Comparison of ENCODE assay signal across 6 mouse cellular contexts in the genomic region with DNA sequence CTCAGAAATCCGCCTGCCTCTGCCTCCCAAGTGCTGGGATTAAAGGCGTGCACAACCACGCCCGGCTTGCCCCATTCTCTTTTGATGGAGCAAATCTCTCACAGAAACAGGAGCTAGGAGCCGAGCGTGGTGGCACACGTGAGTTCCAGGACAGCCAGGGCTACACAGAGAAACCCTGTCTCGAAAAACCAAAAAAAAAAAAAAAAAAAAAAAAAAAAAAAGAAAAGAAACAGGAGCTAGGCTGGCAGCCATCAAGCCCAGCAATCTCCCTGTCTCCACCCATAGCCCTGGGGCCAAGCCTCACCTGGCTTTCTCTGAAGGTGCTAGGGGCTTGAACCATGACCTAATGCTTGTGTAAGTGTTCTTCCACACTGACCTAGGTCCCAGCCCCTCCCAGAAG. TPM values are rescaled to one million over a fixed set of nuclear protein-coding genes. Genes with fewer than 3 reads are reported as not detected.
DNase-seq lines count a peak whose midpoint lies in the region; ATAC-seq and TF ChIP-seq lines count a peak whose summit lies in the region.
"Not testable (repeated sequence)": the region's sequence is repeated elsewhere in the genome, so short reads cannot be mapped to it uniquely, and the experiment has no call there.

No protein-coding gene starts in this region.

- 89% methylated on average over 8 of the region's 8 CpGs for WGBS in forebrain, embryonic 11.5 days
- 94% methylated on average over 8 of the region's 8 CpGs for WGBS in heart, embryonic 16.5 days

- not testable (repeated sequence) for H3K9ac ChIP-seq in MEL (ENCODE audit: control insufficient read depth, low read depth, low read length, poor library complexity, severe bottlenecking); forebrain, embryonic 11.5 days (ENCODE audit: low read length); heart, embryonic 16.5 days (ENCODE audit: low read length)

- H3K9me3 ChIP-seq in MEL (replicated peaks; ENCODE audit: insufficient read depth, low read length); forebrain, embryonic 11.5 days (ENCODE audit: control insufficient read depth, low read length); heart, embryonic 16.5 days (replicated peaks; ENCODE audit: control insufficient read depth, low read length): not testable (repeated sequence)

- not testable (repeated sequence) for TF ChIP-seq POLR2A in MEL (IDR thresholded peaks at IDR 0.05; ENCODE audit: control insufficient read depth in 1 of 2, insufficient read depth in 1 of 2, low read depth in 1 of 2, low read length in 2 of 2, poor library complexity in 1 of 2)

- TF ChIP-seq EP300 in MEL (IDR thresholded peaks at IDR 0.05; ENCODE audit: low read depth in 1 of 2, low read length in 2 of 2): not testable (repeated sequence)

- H3K4me2 ChIP-seq in forebrain, embryonic 11.5 days (ENCODE audit: low read depth, low read length, severe bottlenecking); heart, embryonic 16.5 days (ENCODE audit: low read depth, low read length): not testable (repeated sequence)

- H3K27me3 ChIP-seq in MEL (ENCODE audit: control insufficient read depth in 1 of 2, insufficient read depth in 2 of 2, low read length in 2 of 2); forebrain, embryonic 11.5 days (ENCODE audit: control insufficient read depth, insufficient read depth, low read length); heart, embryonic 16.5 days (ENCODE audit: control insufficient read depth, insufficient read depth, low read length): not testable (repeated sequence)

- DNase-seq in MEL (ENCODE audit: low read depth, low spot score): not testable (repeated sequence)
- DNase-seq in forebrain, embryonic 11.5 days (ENCODE audit: low spot score): peak; percentile 6
- DNase-seq in thymus, adult 18-20 months: peak; percentile 39 to 65
- DNase-seq in thymus, postnatal 10 days (ENCODE audit: low spot score in 2 of 2): peak; percentile 45 to 56
- DNase-seq in thymus, postnatal 36 days: peak; percentile 58 to 75

- H3K36me3 ChIP-seq in MEL (ENCODE audit: control insufficient read depth in 1 of 2, insufficient read depth in 2 of 2, low read length in 2 of 2): peaks cover 9 to 16% of the 10 kb centered on the region in 2 experiments
- H3K36me3 ChIP-seq in forebrain, embryonic 11.5 days (ENCODE audit: control insufficient read depth, insufficient read depth, low read length): not testable (repeated sequence)
- peaks cover 14% of the 10 kb centered on the region for H3K36me3 ChIP-seq in heart, embryonic 16.5 days (ENCODE audit: control insufficient read depth, insufficient read depth)

- not testable (repeated sequence) for TF ChIP-seq RAD21 in MEL (IDR thresholded peaks at IDR 0.05; ENCODE audit: low read depth, low read length)

- not testable (repeated sequence) for H3K4me3 ChIP-seq in MEL (ENCODE audit: control insufficient read depth in 1 of 2, insufficient read depth in 1 of 2, low read depth in 2 of 2, low read length in 2 of 2); forebrain, embryonic 11.5 days (ENCODE audit: low read depth, low read length); heart, embryonic 16.5 days (ENCODE audit: low read length)

- H3K27ac ChIP-seq in MEL (ENCODE audit: control insufficient read depth, low read depth, low read length); forebrain, embryonic 11.5 days (ENCODE audit: low read depth, low read length): not testable (repeated sequence)
- peak overlapping the region; percentile 49; the same call in 1 of the 2 replicates for H3K27ac ChIP-seq in heart, embryonic 16.5 days (ENCODE audit: low read length)

- not testable (repeated sequence) for H3K79me2 ChIP-seq in MEL (ENCODE audit: control insufficient read depth, insufficient read depth, low read length, poor library complexity)

- not testable (repeated sequence) for TF ChIP-seq CTCF in MEL (IDR thresholded peaks at IDR 0.05 in 2 of 3, conservative IDR thresholded peaks at IDR 0.05 in 1 of 3; ENCODE audit: control insufficient read depth in 1 of 3, insufficient read depth in 1 of 3, low read depth in 2 of 3, low read length in 3 of 3, poor library complexity in 1 of 3, severe bottlenecking in 1 of 3)

- peaks cover 3 to 12% of the 10 kb centered on the region in 2 experiments; a peak in 3 of 4 replicates for H3K4me1 ChIP-seq in MEL (ENCODE audit: control insufficient read depth in 1 of 2, insufficient read depth in 2 of 2, low read length in 2 of 2)
- H3K4me1 ChIP-seq in forebrain, embryonic 11.5 days (replicated peaks; ENCODE audit: control insufficient read depth, insufficient read depth, low read length); heart, embryonic 16.5 days (ENCODE audit: control insufficient read depth, insufficient read depth, low read length): not testable (repeated sequence)

- not testable (repeated sequence) for ATAC-seq in forebrain, embryonic 11.5 days (replicated peaks; ENCODE audit: low FRiP score)
- ATAC-seq in heart, embryonic 16.5 days (replicated peaks; ENCODE audit: extremely low read depth, insufficient read depth, low FRiP score): 0 out of 2 replicates have a peak, but pooled peaks have one; percentile 37

TF ChIP-seq in MEL, 35 proteins besides CTCF, POLR2A, EP300 and RAD21:
- peak; percentile 71 for TF ChIP-seq ZNF384 (IDR thresholded peaks at IDR 0.05; ENCODE audit: low read depth, low read length)

RNA-seq across cellular contexts. Expression of gene Ubl5, which starts 7.0 kb away (rescaled TPM):
- total RNA-seq in MEL (2012; rRNA removed): 867 and 1,103 TPM in 2 replicates
- 100 to 1,000 TPM in 1 of 2 experiments, not detected in 1; 850 TPM for polyA plus RNA-seq in MEL (2012; ENCODE audit: insufficient read depth in 1 of 2, insufficient read length in 2 of 2, low read depth in 1 of 2, low replicate concordance in 2 of 2, missing spikeins in 1 of 2)
- 350 and 401 TPM in 2 replicates for polyA plus RNA-seq in forebrain, embryonic 11.5 days (2014; fragmentation: Nextera tagmentation; extraction: Ambion mirVana)
- polyA plus RNA-seq in heart, embryonic 16.5 days (2015; fragmentation: Nextera tagmentation; extraction: Ambion mirVana): 281 and 320 TPM in 2 replicates

RNA-seq across cellular contexts. Expression of gene Fbxl12, which starts 8.9 kb away (rescaled TPM):
- 14.9 and 16.4 TPM in 2 replicates for total RNA-seq in MEL (2012; rRNA removed)
- 10 to 100 TPM in 1 of 2 experiments, not detected in 1; 44.0 TPM for polyA plus RNA-seq in MEL (2012; ENCODE audit: insufficient read depth in 1 of 2, insufficient read length in 2 of 2, low read depth in 1 of 2, low replicate concordance in 2 of 2, missing spikeins in 1 of 2)
- 13.1 and 14.8 TPM in 2 replicates for polyA plus RNA-seq in forebrain, embryonic 11.5 days (2014; fragmentation: Nextera tagmentation; extraction: Ambion mirVana)
- polyA plus RNA-seq in heart, embryonic 16.5 days (2015; fragmentation: Nextera tagmentation; extraction: Ambion mirVana): 19.4 and 21.6 TPM in 2 replicates

RNA-seq across cellular contexts. Expression of gene Pin1, which starts 16.2 kb away (rescaled TPM):
- total RNA-seq in MEL (2012; rRNA removed): 179 and 202 TPM in 2 replicates
- polyA plus RNA-seq in MEL (2012; ENCODE audit: insufficient read depth in 1 of 2, insufficient read length in 2 of 2, low read depth in 1 of 2, low replicate concordance in 2 of 2, missing spikeins in 1 of 2): 100 to 1,000 TPM; 136 to 201 TPM
- polyA plus RNA-seq in forebrain, embryonic 11.5 days (2014; fragmentation: Nextera tagmentation; extraction: Ambion mirVana): 63.0 and 72.5 TPM in 2 replicates
- 47.4 and 48.4 TPM in 2 replicates for polyA plus RNA-seq in heart, embryonic 16.5 days (2015; fragmentation: Nextera tagmentation; extraction: Ambion mirVana)

RNA-seq across cellular contexts. Expression of gene Zfp846, which starts 54.6 kb away (rescaled TPM):
- 7.8 and 10.2 TPM in 2 replicates for total RNA-seq in MEL (2012; rRNA removed)
- polyA plus RNA-seq in MEL (2012; ENCODE audit: insufficient read depth in 1 of 2, insufficient read length in 2 of 2, low read depth in 1 of 2, low replicate concordance in 2 of 2, missing spikeins in 1 of 2): 10 to 100 TPM in 1 of 2 experiments, not detected in 1; 11.2 TPM
- 22.2 and 24.4 TPM in 2 replicates for polyA plus RNA-seq in forebrain, embryonic 11.5 days (2014; fragmentation: Nextera tagmentation; extraction: Ambion mirVana)
- polyA plus RNA-seq in heart, embryonic 16.5 days (2015; fragmentation: Nextera tagmentation; extraction: Ambion mirVana): 11.4 and 12.0 TPM in 2 replicates
